Mouse (Mus musculus): ENCODE measurements around the gene 4930579F01Rik.

DNA sequence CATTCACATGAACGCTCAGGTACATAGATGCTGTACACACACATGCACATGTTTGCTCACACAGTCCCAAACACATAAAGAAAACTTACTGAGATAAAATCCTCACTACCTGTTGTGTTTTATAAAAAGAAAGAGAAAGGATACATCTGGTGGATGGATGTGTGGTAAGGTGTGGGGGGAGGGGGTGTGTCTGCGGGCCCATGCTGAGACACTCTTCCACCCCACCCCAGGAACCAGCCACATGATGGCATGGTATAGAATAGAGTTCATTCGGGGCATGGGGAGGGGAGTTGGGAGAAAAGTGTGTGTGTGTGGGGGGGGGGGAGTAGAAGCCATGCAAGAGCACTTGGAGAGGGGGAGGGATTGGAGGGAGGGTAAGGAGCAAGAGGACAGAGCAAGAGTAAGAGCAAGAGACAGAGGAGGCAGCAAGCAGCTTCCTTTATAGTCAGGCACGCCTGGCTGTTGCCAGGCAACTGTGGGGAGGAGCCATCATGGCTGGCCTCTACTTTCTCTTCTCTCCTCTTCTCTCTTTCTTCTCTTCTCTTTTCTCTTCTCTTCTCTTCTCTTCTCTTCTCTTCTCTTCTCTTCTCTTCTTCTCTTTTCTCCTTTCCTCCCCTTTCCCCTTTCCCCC lies 31.0 kb downstream of the 4930579F01Rik start:
- TF ChIP-seq CTCF (IDR thresholded peaks at IDR 0.05; ENCODE audit: low read depth) (no peak), EP300 (IDR thresholded peaks at IDR 0.05; ENCODE audit: low read depth) (no peak)
